Mouse (Mus musculus) ES-Bruce4 (cell line): ENCODE measurements around the gene Mmd.

ENCODE experiments used
- CTCF ChIP-seq: IDR thresholded peaks from one replicate; pipeline ENCODE4 v1.8.1; 2011; ENCODE audit warnings: low read depth, low read length
- POLR2A ChIP-seq: IDR thresholded peaks from one replicate; pipeline ENCODE4 v1.8.1; 2011; ENCODE audit warnings: low read length; ENCODE audit not compliant: insufficient read depth

- TF ChIP-seq POLR2A: no peak
- no peak for TF ChIP-seq CTCF
Measured at GRCm38 (mm10) chr11:90243300-90243699, 6.0 kb upstream of the Mmd start.
